Mouse (Mus musculus) G1E (cell line): ENCODE measurements around the gene Sgms1.

Experiments used
- CTCF ChIP-seq: IDR thresholded peaks from 2 replicates; pipeline ENCODE4 v1.5.1; 2012; ENCODE audit warnings: low read depth, low read length, inconsistent platforms, mixed read lengths
- GATA2 ChIP-seq: IDR thresholded peaks from 2 replicates; pipeline ENCODE4 v1.6.1; 2012; ENCODE audit warnings: low read depth, low read length, inconsistent platforms, borderline replicate concordance
- TAL1 ChIP-seq: conservative IDR thresholded peaks from 2 replicates; pipeline ENCODE4 v1.6.1; 2012; ENCODE audit warnings: low read depth, low read length, inconsistent platforms, mixed read lengths

DNA sequence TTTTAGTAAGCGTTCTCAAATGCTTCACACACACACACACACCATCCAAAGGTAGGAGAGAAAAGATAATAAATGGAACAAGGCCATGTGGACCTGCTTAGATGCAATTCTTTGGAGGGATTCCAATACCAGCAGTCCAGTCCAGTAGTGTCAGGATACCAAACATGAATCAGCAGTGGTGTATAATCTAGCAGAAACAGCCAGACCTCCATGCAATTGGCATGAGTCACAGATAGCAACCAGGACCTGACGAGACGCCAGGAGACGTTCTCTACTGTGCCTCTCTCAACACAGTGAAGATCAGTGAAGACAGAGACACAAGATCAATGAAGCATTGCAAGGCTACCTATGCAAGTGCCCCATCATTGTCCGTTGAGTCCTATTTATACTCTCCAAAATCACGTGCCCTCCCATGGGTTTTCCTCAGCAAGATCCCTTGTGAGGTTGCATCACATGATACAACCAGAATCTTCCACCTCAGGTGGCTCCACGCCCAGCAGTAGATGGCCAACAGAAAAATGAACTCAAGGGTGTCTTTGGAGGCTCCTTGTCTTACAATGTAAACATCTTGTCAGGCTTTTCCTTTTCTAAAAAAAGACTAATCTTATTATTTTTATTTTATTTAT lies 27.3 kb upstream of the Sgms1 start:
- TF ChIP-seq CTCF (no peak), GATA2 (no peak), TAL1 (no peak)
